Mouse (Mus musculus) liver, postnatal 0 days (tissue): ENCODE measurements around the gene Ccnb3.

ENCODE experiments used
- CTCF ChIP-seq: sonication (generic); IDR thresholded peaks from 2 replicates; pipeline ENCODE4 v1.5.1; 2016; ENCODE audit warnings: antibody characterized with exemption, low read depth
- EP300 ChIP-seq: IDR thresholded peaks from 2 replicates; pipeline ENCODE4 v1.6.1; 2016; ENCODE audit warnings: antibody characterized with exemption, low read depth, mild to moderate bottlenecking

DNA sequence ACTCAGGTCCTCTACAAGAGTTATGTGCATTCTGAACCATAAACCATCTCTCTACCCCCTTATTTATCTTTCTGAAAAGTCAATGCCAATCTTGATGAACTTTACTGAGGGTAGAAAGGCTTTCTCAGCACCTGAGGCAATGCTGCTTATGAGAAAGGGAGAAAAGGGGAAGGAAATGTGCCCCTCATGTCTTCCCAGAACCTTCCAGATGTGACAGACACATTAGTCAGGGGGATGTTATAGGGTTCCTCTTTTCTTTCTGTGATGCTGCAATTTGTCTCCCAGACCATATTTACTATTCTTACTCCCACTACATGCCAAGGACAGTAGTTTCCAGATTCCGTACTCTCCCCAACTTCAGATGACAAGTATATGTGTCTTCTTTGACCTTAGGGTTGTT lies 44.5 kb upstream of the Ccnb3 start:
- TF ChIP-seq CTCF (no peak), EP300 (no peak)
